Mouse (Mus musculus): ENCODE data around the gene Prr32. TPM values are rescaled to one million over a fixed set of nuclear protein-coding genes. Genes with fewer than 3 reads are reported as not detected.

Prr32 gene
- 0.65 and 1.0 TPM in 2 replicates for polyA plus RNA-seq (2012; rRNA removed)

DNA sequence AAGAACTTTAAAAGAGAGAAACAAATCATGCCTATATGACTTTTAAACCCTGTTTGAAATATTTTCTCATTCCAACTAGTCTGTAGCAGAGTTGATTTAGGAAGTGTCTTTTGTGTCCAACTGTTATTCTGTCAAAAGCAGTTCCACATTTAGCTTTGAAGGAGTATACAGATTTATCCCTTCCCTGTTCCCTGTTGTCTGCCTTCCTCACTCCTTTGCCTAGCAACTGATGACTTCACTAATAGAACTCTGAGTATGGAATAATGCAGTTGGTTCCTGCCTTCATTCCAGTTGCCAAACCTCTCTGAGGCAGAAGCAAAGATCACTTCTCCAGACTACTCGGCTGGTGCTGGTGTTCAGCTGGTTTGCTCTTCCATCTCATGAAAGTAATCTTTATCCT is at the start of gene Prr32:
TSS of gene Prr32 (plus strand) at position 301 of the 400 bp plus-strand sequence.
- DNase-seq (ENCODE audit: low spot score) = no peak
